Mouse (Mus musculus): ENCODE results near the gene Dcps. TPM values are rescaled to one million over a fixed set of nuclear protein-coding genes. Genes with fewer than 3 reads are reported as not detected.

Dcps gene
- total RNA-seq, 2 experiments from 2014 or later, result 19.4 to 20.6 TPM

- DNase-seq (ENCODE audit: low spot score in 2 of 2), result peak in 1 of 2 experiments; percentile 40
Observed at GRCm38 (mm10) chr9:35111941-35112595, 63.8 kb downstream of the Dcps start.

GRCm38 (mm10) chr9:35111446-35111845, 64.4 kb downstream of the Dcps start:
- peak in 1 of 2 experiments; percentile 20 for DNase-seq (ENCODE audit: low spot score in 2 of 2)

- DNase-seq (ENCODE audit: low spot score in 2 of 2), result peak in 1 of 2 experiments; percentile 17
Observed at GRCm38 (mm10) chr9:35110567-35110966, 65.3 kb downstream of the Dcps start.

GRCm38 (mm10) chr9:35110051-35110450, 65.8 kb downstream of the Dcps start:
- DNase-seq (ENCODE audit: low spot score in 2 of 2), result peak in 1 of 2 experiments; percentile 14

- peak in 1 of 2 experiments; percentile 25 for DNase-seq (ENCODE audit: low spot score in 2 of 2)
Observed at GRCm38 (mm10) chr9:35108916-35109315, 66.9 kb downstream of the Dcps start.

GRCm38 (mm10) chr9:35108066-35108465, 67.8 kb downstream of the Dcps start:
- peak in 1 of 2 experiments; percentile 17 for DNase-seq (ENCODE audit: low spot score in 2 of 2)

- peak in 1 of 2 experiments; percentile 14 for DNase-seq (ENCODE audit: low spot score in 2 of 2)
Observed at GRCm38 (mm10) chr9:35107396-35107795, 68.5 kb downstream of the Dcps start.

DNA sequence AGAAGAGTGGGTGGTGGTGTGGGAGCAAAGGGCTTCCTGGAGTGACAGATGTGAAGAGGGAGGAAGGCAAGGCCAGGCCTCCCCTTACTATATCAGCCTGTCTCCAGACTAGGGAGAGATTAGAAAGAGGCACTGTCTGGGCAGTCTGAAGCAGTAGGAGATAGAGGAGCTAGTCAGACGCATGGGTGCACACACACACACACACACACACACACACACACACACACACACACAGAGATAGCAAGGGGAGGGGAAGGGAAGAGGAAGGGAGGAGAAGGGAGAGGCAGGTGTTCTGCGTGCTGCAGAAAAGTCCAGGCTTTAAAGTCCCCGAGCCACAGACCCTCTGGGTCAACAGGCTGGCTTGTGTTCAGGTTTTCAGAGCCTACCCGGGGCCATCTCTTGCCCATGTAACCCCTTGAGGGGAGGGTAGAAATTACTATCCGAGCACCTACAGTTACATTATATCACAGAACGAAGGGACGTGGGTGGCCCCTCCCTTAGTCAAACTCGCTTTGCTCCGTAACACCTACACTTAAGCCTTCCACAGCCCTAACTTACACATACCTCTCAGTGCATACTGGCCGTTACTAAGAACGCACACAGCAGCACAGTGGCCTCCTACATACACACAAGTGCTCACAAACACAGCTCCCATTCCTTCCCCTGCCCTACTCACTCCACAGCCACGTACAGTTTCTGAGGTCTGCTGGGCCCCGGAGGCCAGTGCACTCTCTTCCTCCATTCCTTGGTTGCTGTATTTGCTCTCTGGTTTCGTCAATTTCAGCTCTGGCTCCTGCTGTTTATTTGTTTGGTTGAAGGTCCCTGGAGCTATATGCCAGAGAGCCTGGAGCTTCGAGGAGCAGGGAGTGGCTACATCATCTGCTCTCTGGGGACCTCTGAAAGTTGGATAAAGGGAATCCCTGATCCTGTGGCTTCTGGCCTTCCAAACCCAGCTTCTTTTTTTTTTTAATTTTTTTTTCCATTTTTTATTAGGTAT, 69.7 kb downstream of the Dcps start:
- peak in 1 of 2 experiments; percentile 16 for DNase-seq (ENCODE audit: low spot score in 2 of 2)

- no peak for DNase-seq (ENCODE audit: low spot score in 2 of 2)
Observed at GRCm38 (mm10) chr9:35105438-35105837, 70.4 kb downstream of the Dcps start.

GRCm38 (mm10) chr9:35104711-35105110, 71.2 kb downstream of the Dcps start:
- peak in 1 of 2 experiments; percentile 18 for DNase-seq (ENCODE audit: low spot score in 2 of 2)

GRCm38 (mm10) chr9:35098762-35099161, 77.1 kb downstream of the Dcps start:
- peak; percentile 1 to 17 for DNase-seq (ENCODE audit: low spot score in 2 of 2)

DNA sequence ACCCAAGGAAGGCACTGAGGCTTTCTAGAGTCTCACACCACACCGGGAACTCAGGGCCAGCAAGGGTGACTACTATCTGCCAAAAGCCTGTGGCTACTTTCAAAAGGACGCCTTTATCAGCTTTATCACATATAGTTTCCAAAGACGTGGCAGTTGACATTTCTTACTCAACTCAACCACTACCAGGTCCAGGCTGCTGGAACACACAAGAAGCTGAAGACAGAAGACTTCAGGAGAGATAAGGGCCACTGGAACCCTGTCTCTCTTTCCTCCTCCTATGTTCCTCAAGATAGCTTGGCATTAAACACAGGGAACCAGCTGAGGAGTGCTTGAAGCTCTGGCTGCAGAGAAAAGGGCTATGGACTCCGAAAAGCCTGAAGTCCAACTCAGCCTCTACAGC, 78.0 kb downstream of the Dcps start:
- DNase-seq (ENCODE audit: low spot score in 2 of 2), result peak in 1 of 2 experiments; percentile 12

GRCm38 (mm10) chr9:35095726-35096125, 80.1 kb downstream of the Dcps start:
- no peak for DNase-seq (ENCODE audit: low spot score in 2 of 2)

DNA sequence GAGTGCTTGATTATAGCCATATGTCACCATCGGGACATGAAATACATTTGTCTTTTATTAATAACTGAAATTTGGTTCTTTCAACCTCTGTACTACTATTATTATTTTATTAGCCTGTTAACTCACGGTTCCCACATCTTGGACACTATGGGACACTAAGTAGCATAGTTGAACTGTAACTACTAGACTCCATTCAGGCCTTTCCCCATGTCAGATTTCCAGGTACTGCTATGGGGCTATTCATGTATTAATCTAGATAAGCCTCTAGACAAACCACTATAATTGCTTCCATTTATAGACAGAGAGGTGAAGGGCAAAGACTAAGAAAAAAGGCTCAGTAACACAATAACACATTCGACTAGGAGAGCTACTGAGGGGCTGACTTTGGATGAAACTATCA, 82.5 kb downstream of the Dcps start:
- no peak for DNase-seq (ENCODE audit: low spot score in 2 of 2)

DNA sequence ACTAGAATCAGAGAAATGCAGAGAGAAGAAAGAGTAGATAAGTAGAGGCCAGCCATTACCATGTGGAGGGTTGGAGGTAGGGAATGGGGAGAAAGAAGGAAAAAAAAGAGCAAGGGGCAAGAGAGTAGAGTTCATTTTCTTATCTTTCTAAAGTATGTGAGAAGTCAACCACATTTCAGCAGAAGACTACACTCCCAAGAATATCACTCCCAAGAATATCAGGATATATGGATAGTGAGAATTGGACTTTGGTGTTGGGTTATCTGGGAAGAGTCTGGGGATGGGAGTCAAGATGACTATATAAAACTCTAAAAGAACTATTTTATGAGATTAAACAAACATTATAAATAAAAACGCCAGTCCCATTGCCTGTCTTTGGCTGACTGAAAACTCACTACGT, 83.0 kb downstream of the Dcps start:
- DNase-seq (ENCODE audit: low spot score in 2 of 2), result no peak

Other genes with a start within 250 kb of the Dcps start
- gene St3gal4, start 56.8 kb downstream of the Dcps start, total RNA-seq (2021), result 10 to 100 TPM; 19.1 to 26.3 TPM
- 100 to 1,000 TPM; 143 to 160 TPM for gene Srpr, start 24.1 kb upstream of the Dcps start, total RNA-seq (2021)
- 1 to 10 TPM; 4.5 to 5.1 TPM for gene Tirap, start 24.2 kb upstream of the Dcps start, total RNA-seq (2021)
- 10 to 100 TPM; 51.2 to 70.5 TPM for gene Foxred1, start 35.0 kb upstream of the Dcps start, total RNA-seq (2021)
- gene Fam118b, start 91.7 kb upstream of the Dcps start, total RNA-seq (2021), result 10 to 100 TPM; 10.5 to 11.3 TPM
- 10 to 100 TPM; 17.8 to 19.1 TPM for gene Rpusd4, start 91.8 kb upstream of the Dcps start, total RNA-seq (2021)
- gene Cdon, start 245.1 kb upstream of the Dcps start, total RNA-seq (2021), result 10 to 100 TPM in 1 of 2 experiments, 1 to 10 TPM in 1; 7.7 to 12.2 TPM

Data from adrenal gland, adult 18-20 months (tissue).